Mouse (Mus musculus) bone marrow macrophage, adult 2 months (primary cell): ENCODE measurements around the gene Abl2. TPM values are rescaled to one million over a fixed set of nuclear protein-coding genes. Genes with fewer than 3 reads are reported as not detected.

Experiments
- H3K27ac ChIP-seq: 2 replicates; pipeline ENCODE4 v1.5.1; 2012; ENCODE audit warnings: low read depth, low read length; ENCODE audit not compliant: insufficient read depth
- H3K4me1 ChIP-seq: 2 replicates; pipeline ENCODE4 v1.6.1; 2012; ENCODE audit warnings: low read length; ENCODE audit not compliant: control insufficient read depth, insufficient read depth
- H3K4me3 ChIP-seq: 2 replicates; pipeline ENCODE4 v1.5.1; 2012; ENCODE audit warnings: mild to moderate bottlenecking, low read length, moderate library complexity; ENCODE audit not compliant: insufficient read depth
- CTCF ChIP-seq: IDR thresholded peaks from 2 replicates; pipeline ENCODE4 v1.5.1; 2012; ENCODE audit warnings: low read depth, mild to moderate bottlenecking, low read length, moderate library complexity
- POLR2A ChIP-seq: IDR thresholded peaks from 2 replicates; pipeline ENCODE4 v1.6.1; 2012; ENCODE audit warnings: mild to moderate bottlenecking, low read depth, low read length, borderline replicate concordance
- polyA plus RNA-seq: library from polyadenylated mRNA; stranded (reverse); fragments of >200 nt; gene quantifications from 2 replicates; pipeline ENCODE4 v1.2.4, GENCODE M21; 2012; ENCODE audit not compliant: missing spikeins, insufficient read depth, insufficient read length

The Abl2 gene
- polyA plus RNA-seq, 1 experiment = 16.3 TPM

DNA sequence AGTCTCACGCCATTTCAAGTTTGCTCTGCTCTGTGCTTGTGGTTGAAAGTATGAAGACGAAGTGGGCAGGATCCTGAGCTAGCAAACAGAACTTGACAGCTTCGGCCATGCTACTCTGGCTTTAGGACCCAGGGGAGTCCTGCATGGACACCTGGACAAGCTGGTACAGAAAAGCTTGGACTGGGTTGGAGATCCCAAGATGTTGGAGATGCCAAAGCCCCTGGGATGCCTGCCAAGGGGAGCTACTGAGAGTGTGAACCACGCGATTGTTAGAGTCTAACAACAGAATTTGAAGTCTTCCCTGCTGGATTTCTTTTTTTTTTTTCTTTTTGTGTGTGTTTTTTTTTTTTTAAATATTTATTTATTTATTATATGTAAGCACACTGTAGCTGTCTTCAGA is 118.0 kb downstream of the Abl2 start:
- TF ChIP-seq CTCF (no peak), POLR2A (no peak)

DNA sequence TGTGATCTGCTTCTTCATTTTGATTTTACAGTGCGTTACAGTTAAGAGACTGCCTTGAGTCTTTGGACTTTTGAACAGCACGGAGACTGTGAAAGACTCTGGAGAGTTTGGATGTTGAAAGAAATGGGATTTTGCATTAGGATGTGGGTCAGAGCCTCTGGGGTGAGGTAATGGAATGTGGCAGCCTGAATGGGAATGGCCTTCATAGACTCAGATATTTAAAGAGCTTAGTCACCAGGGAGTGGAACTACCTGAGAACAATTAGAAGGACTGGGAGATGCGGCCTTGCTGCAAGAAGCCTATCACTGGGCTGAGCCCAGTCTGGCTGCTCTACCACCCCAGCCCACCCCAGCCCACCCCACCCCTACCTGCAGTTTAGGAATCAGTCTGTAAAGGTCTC is 118.6 kb downstream of the Abl2 start:
- no peak overlapping the region for H3K4me3 ChIP-seq
- TF ChIP-seq CTCF (no peak), POLR2A (no peak)
- peaks cover 14% of the 10 kb centered on the region for H3K4me1 ChIP-seq

More for the DNA sequence above, 118.0 kb downstream of the Abl2 start:
- no peak overlapping the region for H3K4me3 ChIP-seq
- H3K4me1 ChIP-seq = peaks cover 16% of the 10 kb centered on the region
- no peak overlapping the region for H3K27ac ChIP-seq

DNA sequence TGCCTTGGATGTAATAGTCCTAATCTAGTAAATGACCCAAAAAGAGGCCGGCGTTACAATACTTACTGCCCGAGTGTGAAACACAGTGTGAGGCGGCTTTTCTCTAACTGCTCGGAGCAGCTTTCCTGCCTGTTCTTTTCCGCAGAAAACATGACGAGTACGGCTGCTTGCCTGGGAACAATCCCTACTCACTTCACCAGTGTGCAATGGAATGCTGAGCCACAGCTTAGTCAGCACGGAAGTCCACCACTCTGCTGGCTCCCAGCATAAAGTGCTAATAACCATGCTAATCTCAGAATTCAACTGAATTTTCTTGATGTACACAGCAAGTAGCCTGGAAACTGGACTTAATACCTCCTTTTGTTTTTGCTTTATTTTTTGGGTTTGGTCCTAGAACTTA is 121.0 kb downstream of the Abl2 start:
- Histone ChIP-seq H3K27ac (no peak overlapping the region), H3K4me3 (no peak overlapping the region), H3K4me1 (peaks cover 14% of the 10 kb centered on the region)
- TF ChIP-seq POLR2A (no peak), CTCF (no peak)

More for the DNA sequence above, 118.6 kb downstream of the Abl2 start:
- H3K27ac ChIP-seq = no peak overlapping the region

DNA sequence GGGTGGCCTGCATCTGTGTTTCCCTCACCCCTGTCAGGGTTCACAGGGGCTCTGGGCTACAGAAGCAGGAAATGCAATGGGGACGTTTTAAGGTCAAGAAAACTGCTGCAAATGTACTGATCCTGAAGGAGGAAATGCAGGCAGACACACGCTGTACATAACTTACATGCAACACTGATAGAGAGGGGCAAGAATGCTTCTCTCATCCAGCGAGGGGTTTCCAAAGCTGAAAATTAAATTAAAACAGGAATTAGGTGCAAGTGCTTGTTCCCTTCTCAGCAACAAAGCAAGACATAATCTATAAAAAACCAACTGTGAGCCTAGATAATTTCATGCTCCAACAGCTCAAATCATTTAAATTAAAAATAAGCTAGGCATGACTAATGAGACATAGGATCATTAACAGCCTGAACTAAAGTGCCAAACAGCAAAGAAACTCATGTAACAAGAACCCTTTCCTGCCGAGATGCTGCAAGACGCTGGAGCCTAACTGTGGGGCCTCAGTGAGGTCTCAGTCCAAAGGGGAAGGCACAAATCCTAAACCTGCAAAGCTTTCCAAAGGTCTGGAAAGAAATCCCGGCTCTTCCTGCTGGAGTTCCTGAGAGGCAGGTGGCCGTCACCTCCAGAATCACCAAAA is 127.6 kb downstream of the Abl2 start:
- H3K4me3 ChIP-seq = no peak overlapping the region
- TF ChIP-seq CTCF (no peak), POLR2A (no peak)
- no peak overlapping the region for H3K27ac ChIP-seq
- 0 out of 2 replicates have a peak, but pooled peaks cover under 1% of the 10 kb centered on the region for H3K4me1 ChIP-seq

Other genes with a start within 250 kb of the Abl2 start
- gene Nphs2, start 248.1 kb upstream of the Abl2 start, polyA plus RNA-seq = not detected in 2 replicates
- 1,413 and 1,455 TPM in 2 replicates for gene Gm2000, start 192.7 kb upstream of the Abl2 start, polyA plus RNA-seq
- gene Axdnd1, start 137.6 kb upstream of the Abl2 start, polyA plus RNA-seq = 1.8 and 3.0 TPM in 2 replicates
- gene Soat1, start 84.5 kb upstream of the Abl2 start, polyA plus RNA-seq = 294 and 305 TPM in 2 replicates
- 7.5 and 10.8 TPM in 2 replicates for gene Gm10031, start 34.8 kb upstream of the Abl2 start, polyA plus RNA-seq
- 68.8 and 79.4 TPM in 2 replicates for gene Tor3a, start 115.6 kb downstream of the Abl2 start, polyA plus RNA-seq
- gene Fam20b, start 160.3 kb downstream of the Abl2 start, polyA plus RNA-seq = 25.1 and 27.3 TPM in 2 replicates